Mouse (Mus musculus): ENCODE measurements around the gene Celf2.

GRCm38 (mm10) chr2:6618450-6618849 is 890.9 kb downstream of the Celf2 start:
- TF ChIP-seq POLR2A (IDR thresholded peaks at IDR 0.05; ENCODE audit: borderline replicate concordance, insufficient read depth, low read length) (no peak), CTCF (IDR thresholded peaks at IDR 0.05; ENCODE audit: borderline replicate concordance, insufficient read depth, low read depth, low read length) (no peak)

Data from cerebellum, adult 2 months (tissue).